Mouse (Mus musculus): Measurements from ENCODE around the gene Mfsd11.
"Not testable (repeated sequence)": the region's sequence is repeated elsewhere in the genome, so short reads cannot be mapped to it uniquely, and the experiment has no call there.

Mfsd11 gene

DNA sequence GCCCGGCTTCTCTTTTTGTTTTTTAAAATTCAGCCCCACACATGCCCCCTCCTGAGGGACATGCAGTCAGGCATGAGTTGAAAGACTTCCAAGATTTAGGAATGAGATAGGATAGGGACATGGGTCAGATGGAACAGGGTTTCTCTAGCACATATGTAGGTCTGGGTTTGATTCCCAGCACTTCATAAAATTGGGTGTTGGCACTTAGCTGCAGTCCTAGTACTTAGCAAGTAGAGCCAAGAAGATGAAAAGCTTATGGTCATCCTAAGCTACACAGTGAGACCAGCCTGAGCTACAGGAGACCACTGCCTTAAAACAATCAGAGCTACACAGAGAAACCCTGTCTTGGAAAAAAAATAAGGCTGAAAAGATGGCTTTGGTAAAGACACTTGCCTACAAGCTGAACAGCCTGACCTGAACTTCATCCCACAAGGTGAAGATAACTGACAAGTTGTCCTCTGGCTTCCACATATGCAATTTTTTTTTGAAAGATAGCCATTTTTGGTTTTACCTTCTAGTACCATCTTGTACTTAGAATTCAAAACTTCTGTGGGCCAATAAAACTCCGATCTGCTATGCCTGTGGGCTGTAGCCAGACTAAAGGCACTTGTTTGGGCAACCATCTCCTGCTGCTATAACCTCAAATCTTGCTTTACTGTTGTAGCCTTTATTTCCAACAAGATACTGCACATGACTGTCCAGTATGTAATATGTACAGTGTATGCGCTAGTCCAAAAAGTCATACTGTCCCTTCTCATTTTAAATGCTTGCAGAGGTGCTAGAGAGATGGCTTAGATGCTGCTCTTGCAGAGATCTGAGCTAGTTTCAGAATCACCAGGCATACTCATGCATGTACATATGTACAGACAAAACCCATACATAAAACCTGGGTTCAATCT lies 4.8 kb upstream of the Mfsd11 start:
- no peak for DNase-seq (ENCODE audit: low spot score)

DNA sequence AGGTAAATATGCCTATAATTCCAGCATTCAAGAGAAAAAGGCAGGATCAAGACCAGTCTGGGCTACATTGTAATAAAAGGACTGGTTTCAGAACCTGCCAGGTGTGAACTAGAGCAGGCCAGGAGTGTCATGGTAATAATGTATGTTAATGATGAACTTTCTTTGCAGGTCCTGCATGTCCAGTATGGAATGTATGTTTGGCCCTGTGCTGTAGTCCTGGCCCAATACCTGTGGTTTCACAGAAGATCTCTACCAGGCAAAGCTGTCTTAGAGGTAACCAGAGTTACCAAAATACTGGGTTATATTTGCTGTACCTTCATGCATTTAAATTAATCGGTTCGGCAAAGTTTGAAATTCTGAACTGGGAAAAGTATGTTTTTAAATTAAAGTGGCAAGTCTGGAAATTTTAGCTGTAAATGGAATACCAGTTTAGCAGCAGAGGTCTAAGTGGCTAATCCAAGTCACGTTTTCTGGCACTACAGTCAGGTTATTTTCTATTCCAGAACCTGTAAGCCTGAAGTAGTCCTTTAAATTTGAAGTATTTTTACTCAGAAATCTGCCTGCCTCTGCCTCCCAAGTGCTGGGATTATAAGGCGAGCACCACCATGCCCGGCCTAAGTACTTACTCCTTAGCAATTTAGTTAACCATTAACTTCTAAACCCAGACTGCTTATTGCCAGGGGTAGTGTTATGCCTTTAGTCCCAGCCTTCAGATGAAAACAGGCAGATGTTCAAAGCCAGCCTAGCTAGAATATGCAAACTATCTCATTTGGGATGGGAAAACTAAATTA lies 4.0 kb upstream of the Mfsd11 start:
- DNase-seq (ENCODE audit: low spot score): no peak

DNA sequence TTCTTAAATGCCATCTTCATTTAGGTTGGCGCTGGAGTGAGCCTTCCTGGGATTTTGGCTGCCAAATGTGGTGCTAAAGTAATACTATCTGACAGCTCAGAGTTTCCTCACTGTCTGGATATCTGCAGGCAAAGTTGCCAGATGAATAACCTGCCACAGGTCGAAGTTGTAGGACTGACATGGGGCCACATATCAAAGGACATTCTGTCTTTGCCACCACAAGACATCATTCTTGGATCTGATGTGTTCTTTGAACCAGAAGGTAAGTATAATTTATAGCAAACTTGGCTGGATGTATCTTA lies 3.4 kb upstream of the Mfsd11 start:
- not testable (repeated sequence) for DNase-seq (ENCODE audit: low spot score)

DNA sequence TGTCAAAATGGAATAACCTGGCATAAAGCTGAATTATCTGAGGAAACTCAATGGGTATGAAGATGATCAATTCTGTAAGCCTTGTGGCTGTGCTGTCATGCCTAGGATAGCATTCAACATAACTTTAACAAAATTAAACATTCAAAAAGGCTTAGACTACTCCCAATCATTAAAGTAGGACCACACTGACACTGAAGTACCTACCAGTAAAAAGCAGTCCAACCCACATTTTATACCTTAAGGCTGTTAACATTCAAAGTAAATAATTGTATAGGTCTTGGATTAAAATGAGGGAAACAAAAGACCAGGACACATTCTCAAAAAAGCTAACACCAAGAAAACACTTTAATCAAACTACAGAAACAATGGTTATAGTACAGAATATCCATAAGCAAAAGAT lies 2.7 kb upstream of the Mfsd11 start:
- no peak for DNase-seq (ENCODE audit: low spot score)

DNA sequence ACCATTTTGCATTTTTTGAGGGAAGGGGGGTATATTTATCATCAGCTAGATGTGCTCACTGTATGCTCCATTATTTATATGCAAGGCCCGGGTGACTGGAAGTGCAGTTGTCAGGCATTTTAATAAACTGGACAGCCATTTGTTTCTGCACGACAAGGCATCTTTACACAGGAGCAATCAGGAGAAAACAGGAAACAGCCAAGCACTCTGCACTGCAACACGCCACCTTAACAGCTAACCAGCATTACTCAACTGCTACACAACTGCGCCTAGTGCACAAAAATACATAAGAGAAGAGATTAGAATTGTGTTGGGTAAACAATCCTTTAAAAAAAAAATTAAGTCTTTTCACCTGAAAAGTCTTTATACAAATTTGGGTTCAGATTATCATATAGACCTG lies 2.2 kb upstream of the Mfsd11 start:
- DNase-seq (ENCODE audit: low spot score): no peak

DNA sequence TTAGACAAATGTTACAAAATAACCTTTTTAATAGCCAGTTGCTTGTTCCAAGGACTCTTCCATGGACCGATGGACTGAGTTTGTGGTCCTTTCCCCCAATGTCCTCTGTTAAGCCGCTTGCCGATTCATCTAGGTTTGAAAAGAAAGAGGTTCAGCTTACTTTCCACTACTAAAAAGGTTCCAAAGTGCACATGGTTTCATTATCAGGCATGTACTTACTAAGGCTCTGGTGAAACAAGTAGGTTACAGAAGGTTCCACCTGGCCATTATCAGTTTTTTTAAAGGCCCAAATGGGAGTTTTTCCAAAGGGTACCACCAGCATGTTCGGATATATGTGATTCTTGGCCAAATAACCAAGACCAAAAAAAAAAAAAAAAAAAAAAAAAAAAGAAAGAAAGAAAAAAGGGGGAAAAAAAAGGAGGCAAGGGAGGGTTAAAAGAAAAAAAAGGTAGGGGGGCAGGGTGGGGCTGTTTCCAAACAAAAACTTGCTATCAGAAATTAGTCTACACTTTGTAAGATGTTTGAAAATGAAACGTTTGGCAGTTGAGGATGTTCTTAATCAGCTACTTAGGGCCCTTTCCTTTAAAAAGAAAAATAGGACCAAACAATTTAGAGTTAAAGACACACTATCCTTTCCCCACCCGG lies 1.3 kb upstream of the Mfsd11 start:
- DNase-seq (ENCODE audit: low spot score): no peak

DNA sequence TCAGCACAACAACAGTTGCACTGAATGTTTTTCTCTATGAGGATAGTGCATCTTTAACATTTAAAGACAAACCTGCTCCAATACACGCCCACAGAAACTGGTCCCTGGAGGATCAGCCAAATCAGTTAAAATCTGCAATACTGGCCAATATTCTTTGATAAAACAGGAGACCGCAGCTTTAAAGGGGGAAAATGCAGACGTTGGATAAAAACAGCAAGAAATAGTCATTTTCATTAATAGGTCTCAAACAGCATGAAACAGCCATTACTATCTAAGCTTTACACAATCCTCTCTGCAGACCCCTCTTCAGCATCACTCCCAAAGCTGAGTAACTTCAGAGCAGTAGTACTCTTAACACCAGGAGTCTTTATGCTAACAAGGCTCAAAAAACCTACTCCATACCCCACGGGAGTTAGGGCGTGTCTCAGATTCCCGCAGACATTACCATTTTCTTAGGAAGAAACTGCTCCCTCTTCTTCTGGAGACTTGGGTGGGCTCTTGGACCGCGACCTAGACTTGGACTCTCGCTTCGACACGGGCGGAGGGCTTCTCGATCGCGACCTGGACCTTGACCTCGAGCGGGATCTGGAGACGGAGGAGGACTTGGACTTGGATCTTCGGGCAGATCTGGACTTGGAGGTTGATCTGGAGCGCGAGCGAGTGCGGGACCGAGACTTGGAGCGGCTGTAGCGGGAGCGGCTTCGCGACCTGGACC lies 507 bp upstream of the Mfsd11 start:
- no peak for DNase-seq (ENCODE audit: low spot score)

DNA sequence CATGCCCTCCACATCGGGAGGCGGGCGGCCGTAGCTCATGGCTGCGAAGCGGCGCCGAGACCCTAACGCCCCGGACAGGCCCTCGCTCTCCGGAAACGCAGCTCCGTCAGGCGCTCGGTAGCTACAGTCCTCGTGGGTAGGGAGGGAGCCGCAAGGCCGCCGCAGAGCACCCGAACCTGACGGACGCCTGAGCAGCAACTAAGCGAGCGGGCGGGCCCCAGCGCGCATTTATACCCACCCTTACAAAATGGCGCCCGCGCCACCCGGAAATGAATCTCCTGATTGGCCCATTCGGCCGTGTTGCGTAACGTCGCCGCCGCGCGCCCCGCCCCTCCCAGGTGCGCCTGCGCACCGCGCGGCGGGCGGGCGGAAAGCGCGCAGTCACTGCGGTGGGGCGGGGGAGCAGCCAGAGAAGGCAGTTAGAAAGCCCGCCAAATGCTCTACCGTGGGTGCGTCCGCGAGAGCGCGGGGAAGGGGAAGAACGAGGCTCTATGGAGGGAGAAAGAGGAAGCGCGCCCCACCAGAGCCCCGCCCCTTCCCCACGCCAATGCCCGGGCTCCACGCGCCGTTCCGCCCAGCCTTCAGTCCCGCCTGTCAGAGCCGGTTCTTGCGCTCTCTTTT lies 761 bp downstream of the Mfsd11 start, which contains the start of gene Srsf2:
Gene Srsf2 (minus strand): TSS at position 204 of the 621 bp plus-strand sequence.
- DNase-seq (ENCODE audit: low spot score): peak; percentile 97

DNA sequence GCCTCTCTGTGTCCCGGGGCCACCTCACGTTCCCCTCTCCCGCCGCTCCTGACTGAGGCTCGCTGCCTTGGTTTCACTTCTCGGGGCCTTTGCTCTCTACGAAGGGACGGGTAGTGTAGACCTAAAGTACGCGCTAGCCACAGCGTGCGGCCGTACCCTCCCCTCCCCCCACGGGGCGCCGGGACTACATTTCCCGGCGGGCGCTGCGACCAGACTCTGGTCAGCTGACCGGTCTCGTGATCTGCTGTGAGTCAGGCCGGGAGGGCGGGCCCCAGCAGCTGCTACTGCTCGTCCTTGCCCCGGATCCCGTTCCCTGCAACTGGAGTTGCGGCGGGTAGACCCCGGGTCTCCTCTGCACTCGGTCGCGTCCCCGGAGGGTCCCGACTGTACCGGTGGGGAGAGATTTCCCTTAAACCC lies 1.3 kb downstream of the Mfsd11 start:
- DNase-seq (ENCODE audit: low spot score): peak; percentile 97

DNA sequence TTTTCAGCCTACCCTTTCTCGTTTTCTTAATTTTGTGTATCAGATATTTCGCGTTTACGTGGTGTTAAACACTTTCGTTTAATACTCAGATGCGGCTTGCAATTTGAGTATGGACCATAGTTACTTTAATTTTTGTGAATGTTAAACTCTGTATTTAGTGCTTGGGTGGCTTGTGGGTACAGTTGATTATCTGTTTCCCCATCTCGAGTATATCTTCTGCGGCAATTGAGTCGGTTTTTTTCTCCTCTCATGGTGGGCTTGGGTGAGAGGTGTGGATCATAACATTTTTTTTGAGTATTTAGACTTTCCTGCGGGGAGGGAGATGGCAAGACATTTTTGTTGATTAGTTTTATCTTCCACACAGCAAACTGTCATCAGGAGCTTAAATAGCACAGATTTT lies 2.0 kb downstream of the Mfsd11 start:
- DNase-seq (ENCODE audit: low spot score): no peak

DNA sequence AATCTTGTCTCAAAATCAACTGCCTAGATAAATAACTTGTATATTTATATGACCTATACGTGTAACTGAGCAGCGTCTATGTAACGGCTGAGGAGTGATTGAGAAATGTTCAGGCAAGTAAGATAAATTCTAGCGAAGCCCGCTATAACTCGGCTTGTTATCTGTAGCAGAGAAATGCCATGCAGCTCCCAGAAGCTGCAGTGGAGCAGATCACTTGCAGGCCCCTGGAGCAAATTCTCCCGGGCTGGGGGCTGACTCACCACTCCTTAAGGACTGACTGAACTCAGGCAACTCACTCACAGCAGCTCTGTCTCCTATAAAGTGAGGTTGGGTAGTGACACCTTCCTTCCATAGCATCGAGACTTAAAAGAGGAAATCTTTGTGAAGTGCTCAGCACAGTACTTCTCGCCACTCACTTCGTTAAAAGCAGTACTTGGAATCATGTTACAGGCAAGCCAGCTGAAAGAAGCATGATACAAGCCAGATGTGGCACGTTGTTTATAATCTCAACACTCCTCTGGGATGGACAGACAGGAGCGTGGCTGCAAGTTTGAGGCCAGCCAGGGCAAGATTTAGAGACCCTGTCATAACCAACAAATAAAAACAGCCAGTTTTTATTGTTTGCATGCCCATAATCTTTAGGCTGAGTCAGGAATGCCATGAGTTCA lies 5.1 kb downstream of the Mfsd11 start:
- DNase-seq (ENCODE audit: low spot score): no peak

DNA sequence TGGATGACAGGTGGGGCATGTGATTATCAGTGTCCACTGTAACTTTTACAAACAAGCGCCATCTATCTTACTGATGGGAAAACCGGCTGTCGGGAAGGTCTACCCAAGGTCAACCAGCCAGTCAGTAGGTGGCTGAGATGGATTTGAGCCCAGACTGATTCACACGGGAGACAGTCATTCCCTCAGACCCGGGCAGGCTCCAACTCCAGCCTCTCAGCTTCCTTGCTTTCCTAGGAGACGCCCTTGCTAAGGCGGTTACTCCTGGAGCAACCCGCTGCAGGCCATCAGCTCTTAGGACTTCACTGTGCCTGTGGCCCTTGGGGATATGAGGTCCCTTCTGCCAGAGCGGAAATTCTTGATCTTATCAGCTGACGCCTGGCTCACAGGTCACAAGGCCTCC lies 12.2 kb downstream of the Mfsd11 start:
- DNase-seq (ENCODE audit: low spot score): no peak

DNA sequence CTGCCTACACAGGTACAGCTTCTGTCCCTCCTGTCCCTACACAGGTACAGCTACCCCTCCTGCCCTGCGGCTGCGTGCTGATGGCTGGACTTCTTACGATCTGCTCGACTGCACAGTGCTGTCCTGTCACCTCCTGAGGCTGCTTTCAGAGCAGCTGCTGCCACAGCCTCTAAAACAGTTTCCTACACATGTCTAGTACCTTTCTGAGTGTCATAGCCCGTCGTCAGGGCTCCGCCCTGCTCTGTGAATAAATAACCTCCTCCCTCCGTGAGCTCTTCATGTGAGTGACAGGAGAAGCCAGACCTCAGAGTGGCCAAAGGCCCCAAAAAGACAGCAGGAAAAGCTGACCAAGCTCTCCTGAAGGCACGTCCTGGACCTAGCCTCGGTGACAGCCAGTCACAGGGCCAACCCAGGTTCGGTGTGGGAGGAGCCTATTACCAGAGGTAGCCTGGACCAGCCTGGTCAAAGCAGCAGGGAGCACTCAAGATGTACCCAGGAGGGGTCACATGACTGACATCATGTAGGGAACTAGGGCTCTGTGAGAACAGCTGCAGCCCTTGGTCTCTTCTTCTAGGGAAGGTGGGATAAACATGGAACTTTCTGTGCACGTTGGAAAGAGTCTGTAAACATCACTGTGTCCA lies 13.8 kb downstream of the Mfsd11 start:
- DNase-seq (ENCODE audit: low spot score): no peak

DNA sequence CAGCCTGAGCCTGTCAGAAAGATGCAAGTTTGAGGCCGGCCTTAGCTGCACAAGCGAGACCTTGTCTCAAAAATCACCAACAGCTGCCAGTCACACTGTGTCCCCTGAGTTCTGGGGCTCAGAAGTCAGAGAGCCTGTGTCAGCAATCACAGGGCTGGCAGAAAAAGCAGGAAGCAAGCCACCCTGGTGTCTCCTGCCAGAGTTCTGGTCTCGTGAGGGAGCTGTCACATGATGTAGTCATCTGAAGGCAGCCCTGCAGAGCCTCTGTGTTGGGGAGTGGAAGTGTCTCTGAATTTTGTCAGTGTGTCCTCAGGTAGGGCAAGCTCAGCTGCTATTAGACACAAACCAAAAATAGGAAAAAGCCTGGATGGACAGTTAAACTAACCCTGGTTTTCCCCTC lies 15.9 kb downstream of the Mfsd11 start:
- DNase-seq (ENCODE audit: low spot score): peak; percentile 22

DNA sequence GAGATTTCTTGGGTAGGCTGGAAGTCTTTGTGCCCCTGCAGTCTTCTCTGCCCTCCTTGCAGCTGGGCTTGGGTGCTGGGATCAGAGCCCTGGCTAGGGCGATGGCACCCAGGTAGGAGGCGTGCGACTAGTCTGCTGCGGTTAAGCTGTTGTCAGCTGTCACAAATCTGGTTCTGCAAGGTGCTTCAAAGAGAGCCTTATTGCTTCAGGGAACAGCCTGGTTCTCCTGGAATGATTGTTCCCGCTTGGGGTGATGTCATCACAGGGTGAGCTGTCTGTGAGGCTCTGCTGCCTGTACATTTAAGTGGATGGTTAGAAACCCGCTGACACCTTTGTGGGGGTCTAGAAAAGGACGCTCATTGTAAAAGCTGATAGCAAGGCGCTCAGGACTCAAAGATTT lies 17.0 kb downstream of the Mfsd11 start:
- DNase-seq (ENCODE audit: low spot score): no peak

DNA sequence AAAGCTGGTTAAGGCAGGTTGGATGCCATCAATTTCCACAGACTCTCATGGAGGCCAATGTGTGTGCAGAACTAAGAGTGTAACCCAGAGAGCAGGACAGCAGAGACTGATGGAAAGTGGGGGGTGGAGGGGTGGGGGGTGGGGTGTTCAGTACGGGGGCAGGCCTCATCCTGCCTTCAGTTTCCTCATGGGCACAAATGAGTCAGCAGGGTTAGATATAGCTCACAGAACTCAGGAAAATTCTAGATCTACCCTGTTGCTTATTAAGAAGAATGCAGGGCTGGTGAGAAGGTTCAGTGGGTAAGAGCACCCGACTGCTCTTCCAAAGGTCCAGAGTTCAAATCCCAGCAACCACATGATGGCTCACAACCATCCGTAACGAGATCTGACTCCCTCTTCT lies 17.4 kb downstream of the Mfsd11 start:
- no peak for DNase-seq (ENCODE audit: low spot score)

DNA sequence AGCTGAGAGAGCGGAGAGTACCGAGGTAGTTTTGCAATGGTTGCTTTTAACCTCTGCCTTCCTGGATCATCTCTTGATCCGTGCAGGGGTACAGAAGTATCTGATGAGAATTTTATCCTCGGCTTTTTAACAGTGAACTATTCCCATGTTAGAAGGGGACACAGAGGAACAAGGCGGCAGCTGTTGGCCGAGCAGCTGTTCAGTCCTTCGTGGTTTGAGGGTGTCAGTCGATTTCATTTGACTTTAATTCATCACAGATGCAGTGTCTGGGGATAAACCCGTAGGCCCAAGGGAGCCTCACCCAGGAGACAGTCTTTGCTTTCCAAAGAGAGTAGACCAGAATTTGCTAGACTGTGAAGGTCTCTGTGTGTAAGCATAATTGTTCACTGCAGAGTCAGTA lies 19.3 kb downstream of the Mfsd11 start:
- no peak for DNase-seq (ENCODE audit: low spot score)

DNA sequence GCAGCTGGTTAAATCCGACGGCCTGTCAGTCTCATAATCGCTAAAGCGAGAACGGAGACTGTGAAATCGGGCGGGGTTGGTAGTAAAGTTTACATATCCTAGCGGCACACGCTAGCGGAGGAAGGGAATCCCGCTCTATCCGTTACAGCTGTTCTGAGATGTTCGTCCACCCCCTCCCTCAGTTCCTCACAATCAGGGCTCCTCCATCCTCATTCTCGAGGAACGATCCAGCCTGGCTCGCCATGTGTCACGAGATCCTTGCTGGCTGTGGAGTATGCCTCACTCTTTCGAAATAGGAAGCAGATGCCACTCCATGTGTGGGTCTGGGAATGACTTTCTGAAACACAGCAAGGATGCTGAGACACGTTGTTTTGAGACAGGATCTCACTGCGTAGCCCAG lies 21.7 kb downstream of the Mfsd11 start:
- DNase-seq (ENCODE audit: low spot score): no peak

DNA sequence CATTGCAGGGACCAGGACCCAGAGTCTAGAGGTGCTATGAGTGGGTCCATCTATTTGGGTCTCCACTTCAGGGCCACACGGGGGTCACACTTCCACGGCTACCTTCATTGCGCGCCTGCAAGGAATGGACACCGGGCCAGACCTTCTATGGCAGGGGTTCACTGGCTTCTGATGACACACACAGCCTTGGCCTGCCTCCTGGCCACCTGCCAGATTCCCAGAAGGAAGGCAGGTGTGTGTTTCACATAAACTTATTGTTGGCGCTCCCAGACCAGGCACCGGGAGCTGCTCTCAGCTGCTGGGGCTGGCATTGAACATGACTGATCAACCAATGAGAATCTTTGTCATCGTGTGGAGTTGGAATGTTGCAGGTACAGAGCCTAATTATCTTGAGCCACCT lies 26.2 kb downstream of the Mfsd11 start:
- no peak for DNase-seq (ENCODE audit: low spot score)

DNA sequence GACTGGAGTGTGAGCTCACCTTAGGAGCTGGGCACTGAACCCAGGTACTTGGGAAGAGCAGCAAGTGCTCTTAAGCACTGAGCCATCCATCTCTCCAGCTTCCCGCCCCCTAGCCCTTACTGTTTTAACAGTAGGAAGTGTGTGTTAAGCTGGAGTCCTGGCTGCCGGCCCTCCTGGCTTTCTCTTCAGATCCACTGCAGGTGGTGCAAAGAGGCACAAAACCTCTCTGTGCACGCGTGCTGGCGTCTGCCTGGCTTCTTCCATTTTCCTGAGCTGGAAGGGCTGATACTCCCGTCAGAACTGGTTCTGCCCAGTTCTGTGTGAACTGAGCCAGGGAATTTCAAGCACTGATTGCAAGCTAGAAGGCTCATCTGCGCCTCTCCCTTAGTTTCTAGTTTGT lies 28.6 kb downstream of the Mfsd11 start:
- DNase-seq (ENCODE audit: low spot score): no peak

DNA sequence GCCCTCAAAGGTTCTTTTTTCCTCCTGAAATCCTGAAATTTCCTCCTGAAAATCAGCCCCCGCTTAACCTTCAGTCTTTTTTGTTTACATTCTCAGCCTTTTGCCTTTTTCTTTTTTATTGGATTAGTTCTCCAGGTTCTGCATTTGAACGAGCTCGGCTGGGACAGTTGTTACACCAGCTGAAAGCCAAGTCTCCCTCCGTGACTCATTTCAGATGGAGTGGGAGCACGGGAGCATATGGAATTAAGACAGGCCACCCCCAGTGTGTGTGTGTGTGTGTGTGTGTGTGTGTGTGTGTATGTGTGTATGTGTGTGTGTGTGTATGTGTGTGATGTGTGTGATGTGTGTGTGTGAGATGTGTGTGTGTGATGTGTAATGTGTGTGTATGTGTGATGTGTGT lies 29.2 kb downstream of the Mfsd11 start:
- no peak for DNase-seq (ENCODE audit: low spot score)
